Mouse (Mus musculus) liver, embryonic 13.5 days (tissue): Measurements from ENCODE around the gene Rnpc3. TPM values are rescaled to one million over a fixed set of nuclear protein-coding genes. Genes with fewer than 3 reads are reported as not detected.

ENCODE experiments used
- ATAC-seq: fragments of 200-750 bp; cut with Nextera tagmentation; 2 replicates; pipeline ENCODE4 v1.8.0; 2017; ENCODE audit warnings: low read depth, mild to moderate bottlenecking, moderate number of reproducible peaks, moderate library complexity
- DNase-seq: peaks from one replicate; pipeline ENCODE4 v3.0.0; 2022
- H3K27ac ChIP-seq: fragments of 300-500 bp; sonication (generic); 2 replicates; pipeline ENCODE4 v1.5.1; 2015; ENCODE audit warnings: moderate library complexity, mild to moderate bottlenecking, inconsistent platforms
- H3K27me3 ChIP-seq: fragments of 300-500 bp; sonication (generic); 2 replicates; pipeline ENCODE4 v1.6.1; 2015; ENCODE audit warnings: mild to moderate bottlenecking, inconsistent platforms
- H3K36me3 ChIP-seq: fragments of 300-500 bp; sonication (generic); 2 replicates; pipeline ENCODE4 v1.6.1; 2015; ENCODE audit warnings: mild to moderate bottlenecking, inconsistent platforms
- H3K4me1 ChIP-seq: fragments of 300-500 bp; sonication (generic); replicated peaks from 2 replicates; pipeline ENCODE4 v1.6.1; 2015; ENCODE audit warnings: inconsistent platforms
- H3K4me2 ChIP-seq: fragments of 300-500 bp; sonication (generic); 2 replicates; pipeline ENCODE4 v1.6.1; 2015; ENCODE audit warnings: inconsistent platforms, mild to moderate bottlenecking, moderate library complexity
- H3K4me3 ChIP-seq: fragments of 300-500 bp; sonication (generic); replicated peaks from 2 replicates; pipeline ENCODE4 v1.5.1; 2015; ENCODE audit warnings: mild to moderate bottlenecking, inconsistent platforms
- H3K9ac ChIP-seq: fragments of 300-500 bp; sonication (generic); 2 replicates; pipeline ENCODE4 v1.6.1; 2015; ENCODE audit warnings: mild to moderate bottlenecking, inconsistent platforms
- H3K9me3 ChIP-seq: fragments of 300-500 bp; sonication (generic); replicated peaks from 2 replicates; pipeline ENCODE4 v1.6.1; 2016; ENCODE audit warnings: inconsistent platforms
- WGBS: fragments of 180-500 bp; shearing (Covaris S2); methylation state at CpG from one replicate; pipeline ENCODE4 v1.1.7; 2015; ENCODE audit not compliant: insufficient replicate concordance; 5-methylcytosine and 5-hydroxymethylcytosine counted together
- polyA plus RNA-seq: library from polyadenylated mRNA; unstranded; fragments of >200 nt; fragmentation: Nextera tagmentation; extraction: Ambion mirVana; gene quantifications from 2 replicates; pipeline ENCODE4 v1.2.1, GENCODE M21; 2015

Rnpc3 gene
- polyA plus RNA-seq, 1 experiment from 2014 or later = 18.5 TPM

GRCm38 (mm10) chr3:113572158-113572557 lies 57.8 kb downstream of the Rnpc3 start:
- Histone ChIP-seq H3K9me3 (no peaks in the 10 kb centered on the region), H3K27me3 (no peaks in the 10 kb centered on the region), H3K4me2 (no peak overlapping the region), H3K4me3 (no peak overlapping the region), H3K4me1 (no peaks in the 10 kb centered on the region), H3K27ac (no peak overlapping the region), H3K9ac (no peak overlapping the region), H3K36me3 (no peaks in the 10 kb centered on the region)
- ATAC-seq (no peak), DNase-seq (no peak)
- WGBS = 66% methylated on average over 3 of the region's 3 CpGs

Other genes starting within 250 kb of the Rnpc3 start
- 1.6 and 4.7 TPM in 2 replicates for gene Amy2a1, start 97.7 kb downstream of the Rnpc3 start, polyA plus RNA-seq
- gene Amy1, start 23.4 kb downstream of the Rnpc3 start, polyA plus RNA-seq = 6.5 and 7.3 TPM in 2 replicates